Mouse (Mus musculus) cerebellum, adult 11-12 months (tissue): ENCODE measurements around the gene Acp4.
"Not testable (repeated sequence)": the region's sequence is repeated elsewhere in the genome, so short reads cannot be mapped to it uniquely, and the experiment has no call there.

Source experiments
- DNase-seq: peaks from one replicate; pipeline ENCODE4 v3.0.0; 2022

The Acp4 gene

DNA sequence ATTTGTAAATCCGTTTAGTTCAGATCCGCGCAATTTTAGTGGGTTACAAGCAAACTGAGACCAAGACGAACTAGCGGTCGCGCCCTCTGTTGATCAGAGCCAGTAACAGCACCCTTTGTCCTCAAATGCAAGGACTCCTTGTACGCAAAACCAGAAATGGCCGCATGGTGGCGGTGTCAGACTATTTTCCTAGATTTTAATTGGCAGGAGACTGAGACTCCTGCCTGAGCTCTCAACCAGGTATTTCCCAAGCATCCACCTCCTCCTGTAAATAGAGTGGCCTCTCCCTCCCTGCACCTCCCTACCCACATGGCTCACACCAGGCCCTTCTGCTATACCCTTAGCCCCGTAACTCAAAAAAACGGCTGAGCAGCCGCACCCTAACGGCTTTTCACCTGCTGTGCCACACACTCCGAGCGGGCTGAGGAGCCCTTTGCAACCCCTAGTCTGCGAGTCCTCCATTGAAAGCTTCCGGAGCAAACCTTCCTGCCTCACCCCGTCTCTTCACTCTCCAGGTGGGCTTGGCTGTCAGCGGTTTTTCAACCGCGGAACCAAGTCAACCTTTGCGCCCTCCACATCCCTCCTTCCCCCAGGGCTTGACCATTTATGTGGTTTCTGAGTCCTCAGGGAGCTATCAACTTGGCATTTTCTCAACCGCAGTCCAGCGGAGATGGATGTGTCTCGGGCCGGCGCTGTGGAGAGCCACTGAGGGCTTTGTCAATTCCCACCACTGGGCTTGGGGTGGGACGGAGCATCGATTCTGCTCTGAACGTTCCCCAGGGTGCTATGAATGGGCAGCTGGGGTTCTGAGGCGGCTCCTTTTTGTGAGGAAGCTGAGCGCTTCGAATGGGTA, 5.8 kb upstream of the Acp4 start:
- peak; percentile 94 for DNase-seq

DNA sequence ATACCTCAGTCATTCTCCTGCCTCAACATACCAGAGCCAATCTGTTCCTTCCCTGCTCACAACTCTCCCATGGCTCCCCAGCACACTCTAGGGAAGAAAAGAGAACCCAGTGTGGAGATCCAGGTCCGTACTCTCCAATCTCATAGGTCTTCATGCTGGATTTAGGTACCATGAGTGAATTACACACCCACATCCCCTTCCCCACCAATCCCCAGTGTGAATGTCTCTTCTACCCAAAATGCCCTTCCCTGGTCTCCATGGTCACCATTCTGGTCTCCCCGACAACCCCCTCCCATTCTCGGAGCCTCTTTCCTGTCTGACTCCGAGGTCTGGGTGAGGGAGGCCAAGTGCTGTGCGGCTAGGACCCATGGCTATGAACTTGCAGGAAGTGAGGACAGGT, 4.0 kb upstream of the Acp4 start, which contains the start of gene Gm15517:
Gm15517 (plus strand) TSS at position 301 of the 400 bp plus-strand sequence.
- no peak for DNase-seq

GRCm38 (mm10) chr7:44260410-44260809, 3.2 kb upstream of the Acp4 start:
- DNase-seq, result no peak

- DNase-seq, result no peak
Observed at GRCm38 (mm10) chr7:44254930-44255329, 2.2 kb downstream of the Acp4 start.

- no peak for DNase-seq
Observed at GRCm38 (mm10) chr7:44253023-44253616, 4.1 kb downstream of the Acp4 start.

DNA sequence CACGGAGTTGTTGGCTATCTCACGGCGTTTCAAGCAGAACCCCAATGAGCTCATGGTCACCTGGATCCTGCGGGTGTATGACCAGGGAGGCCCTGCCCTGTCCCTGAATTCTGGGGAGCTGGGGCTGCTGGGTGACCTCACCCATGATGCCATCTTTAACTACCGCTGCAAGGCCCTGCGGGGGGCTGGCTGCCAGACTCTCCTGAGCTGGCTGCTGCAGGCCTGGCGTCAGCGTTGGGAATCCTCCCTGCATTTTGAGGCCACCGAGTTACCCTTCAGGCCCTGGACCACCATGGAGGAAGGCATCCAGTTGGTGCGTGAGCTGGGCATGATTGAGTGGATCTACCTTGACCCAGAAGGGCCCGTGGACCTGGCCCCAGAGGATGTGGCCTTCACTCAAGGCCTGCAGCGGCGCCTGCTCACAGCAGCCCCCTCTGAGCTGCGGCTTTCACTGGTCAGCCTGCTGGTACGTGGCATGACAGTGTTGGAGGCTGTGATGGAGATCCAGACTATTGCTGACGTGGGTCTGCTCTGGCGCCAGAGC, 6.4 kb downstream of the Acp4 start:
- not testable (repeated sequence) for DNase-seq

DNA sequence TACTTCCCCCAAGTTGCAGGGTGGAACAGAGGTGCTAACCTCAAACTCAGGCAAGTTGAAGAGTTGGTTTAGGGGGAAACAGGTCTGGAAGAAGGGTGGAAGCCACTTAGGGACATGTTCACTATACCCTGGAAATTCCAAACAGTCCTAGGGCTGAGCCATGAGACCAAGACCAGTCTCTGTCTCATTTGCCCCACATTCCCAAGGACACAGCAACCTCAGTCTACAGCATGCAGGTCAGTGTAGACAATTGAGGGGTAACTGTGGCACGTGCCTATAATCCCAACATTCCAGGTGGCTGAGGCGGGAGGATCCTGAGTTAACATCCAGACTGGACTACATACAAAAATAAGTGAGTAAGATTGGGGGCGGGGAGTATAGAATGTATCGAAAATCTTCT, 7.9 kb downstream of the Acp4 start:
- no peak for DNase-seq

DNA sequence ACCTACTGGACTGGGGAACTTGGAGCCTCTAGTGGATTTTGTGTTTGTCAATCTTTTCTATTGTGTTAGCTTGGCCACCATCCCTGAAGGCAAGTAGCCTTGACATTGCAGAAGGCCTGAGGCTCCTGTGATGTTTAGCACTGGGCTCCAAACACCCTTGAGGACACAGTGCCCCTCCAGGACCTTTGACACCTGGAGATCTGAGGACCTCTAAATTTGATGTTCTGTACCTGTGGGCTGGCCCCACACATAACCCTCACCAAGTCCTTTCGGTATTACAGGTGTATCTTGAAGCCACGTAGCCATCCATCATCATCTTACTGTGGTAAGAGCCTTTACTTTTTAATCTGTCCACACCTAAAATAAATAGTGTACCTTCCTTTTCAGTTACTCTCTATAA, 9.2 kb downstream of the Acp4 start:
- DNase-seq, result no peak

DNA sequence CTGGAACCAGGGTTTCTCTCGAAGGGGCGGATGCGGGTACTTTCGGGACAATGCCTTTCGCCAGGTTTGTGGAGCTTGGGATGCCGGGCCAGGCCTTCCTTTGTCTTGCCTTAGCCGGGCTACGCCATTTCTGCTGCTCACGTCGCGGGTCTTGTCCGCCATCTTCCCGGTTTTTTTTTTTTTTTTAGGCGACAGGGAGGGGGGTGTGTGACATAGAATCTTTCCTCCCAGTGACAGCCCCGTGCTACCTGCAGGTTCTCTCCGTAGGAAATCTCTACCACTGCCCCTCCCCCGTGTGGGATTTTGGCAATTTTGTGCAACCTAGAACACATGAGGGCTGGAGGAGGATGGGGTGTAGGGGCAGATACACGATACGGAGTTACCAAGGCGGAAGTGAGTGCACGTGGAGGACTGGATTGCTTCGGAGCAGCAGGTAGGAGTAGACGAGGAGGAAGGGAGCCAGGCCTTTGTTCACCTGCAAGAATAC, 10.2 kb downstream of the Acp4 start:
- peak; percentile 80 for DNase-seq

- DNase-seq, result peak; percentile 92
Observed at GRCm38 (mm10) chr7:44246055-44246983, 10.9 kb downstream of the Acp4 start, which contains the start of the genes 1700028J19Rik and 2410002F23Rik. 1700028J19Rik (minus strand) TSS chr7:44246695. 2410002F23Rik (plus strand) TSS chr7:44246722.

GRCm38 (mm10) chr7:44244080-44244479, 13.1 kb downstream of the Acp4 start:
- no peak for DNase-seq

GRCm38 (mm10) chr7:44241163-44241562, 16.0 kb downstream of the Acp4 start:
- no peak for DNase-seq

DNA sequence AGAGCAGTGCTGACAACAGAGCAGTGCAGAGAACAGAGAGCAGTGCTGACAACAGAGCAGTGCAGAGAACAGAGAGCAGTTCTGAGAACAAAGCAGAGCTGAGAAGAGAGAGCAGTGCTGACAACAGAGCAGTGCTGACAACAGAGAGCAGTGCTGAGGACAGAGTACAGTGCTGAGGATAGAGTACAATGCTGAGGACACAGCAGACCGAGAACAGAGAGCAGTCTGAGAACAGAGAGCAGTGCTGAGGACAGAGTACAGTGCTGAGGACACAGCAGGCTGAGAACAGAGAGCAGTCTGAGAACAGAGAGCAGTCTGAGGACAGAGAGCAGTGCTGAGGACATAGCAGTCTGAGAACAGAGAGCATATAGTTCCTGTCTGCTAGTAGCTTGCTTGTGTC, 16.5 kb downstream of the Acp4 start:
- no peak for DNase-seq

- no peak for DNase-seq
Observed at GRCm38 (mm10) chr7:44239913-44240312, 17.3 kb downstream of the Acp4 start.

DNA sequence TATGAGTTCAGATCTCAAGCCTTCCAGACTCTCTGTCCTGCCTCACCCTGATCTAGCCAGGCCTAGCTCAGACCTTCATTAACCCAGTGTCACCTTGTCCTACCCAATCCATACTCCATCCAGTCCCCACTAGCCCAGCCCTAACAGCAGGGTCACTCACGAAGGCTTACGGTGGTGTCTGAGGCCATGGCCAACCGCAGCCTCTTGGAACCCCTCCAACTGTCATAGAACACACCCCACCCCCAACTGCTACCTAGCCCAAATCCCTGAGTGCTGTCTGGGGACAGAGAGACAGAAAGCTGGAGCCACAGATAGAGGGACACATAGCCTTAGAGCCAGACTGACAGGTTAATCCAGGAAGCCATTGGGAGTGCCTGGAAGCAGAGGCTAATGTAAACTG, 21.3 kb downstream of the Acp4 start, which contains the start of gene Gm36864:
Gm36864 (plus strand) TSS at position 269 of the 400 bp plus-strand sequence.
- no peak for DNase-seq

GRCm38 (mm10) chr7:44225076-44225475, 32.1 kb downstream of the Acp4 start, which contains the start of gene Klk1:
Klk1 (plus strand) TSS chr7:44225360.
- DNase-seq, result no peak

DNA sequence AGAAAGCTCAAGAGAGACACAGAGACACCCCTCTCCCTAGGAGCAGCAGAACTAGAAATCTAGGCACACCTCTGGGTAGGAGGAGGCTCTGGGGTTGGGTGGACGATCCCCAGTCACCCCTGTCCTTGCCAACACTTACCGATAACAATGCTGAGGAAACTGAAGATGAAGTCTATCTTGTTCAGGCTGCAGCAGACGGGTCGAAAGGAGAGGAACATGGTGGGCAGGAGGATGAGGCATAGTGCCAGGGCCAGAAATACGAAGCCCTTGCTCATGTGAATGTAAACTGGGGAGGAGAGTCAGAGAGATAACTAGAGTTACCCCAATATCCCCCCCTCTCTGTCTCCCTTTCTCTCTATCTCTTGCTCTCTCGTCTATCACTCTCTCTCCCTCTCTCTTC, 34.8 kb downstream of the Acp4 start:
- not testable (repeated sequence) for DNase-seq

- DNase-seq, result not testable (repeated sequence)
Observed at GRCm38 (mm10) chr7:44221601-44222000, 35.6 kb downstream of the Acp4 start.

- no peak for DNase-seq
Observed at GRCm38 (mm10) chr7:44215645-44216044, 41.5 kb downstream of the Acp4 start, which contains the start of gene Klk1b5. Klk1b5 (plus strand) TSS chr7:44215945.

DNA sequence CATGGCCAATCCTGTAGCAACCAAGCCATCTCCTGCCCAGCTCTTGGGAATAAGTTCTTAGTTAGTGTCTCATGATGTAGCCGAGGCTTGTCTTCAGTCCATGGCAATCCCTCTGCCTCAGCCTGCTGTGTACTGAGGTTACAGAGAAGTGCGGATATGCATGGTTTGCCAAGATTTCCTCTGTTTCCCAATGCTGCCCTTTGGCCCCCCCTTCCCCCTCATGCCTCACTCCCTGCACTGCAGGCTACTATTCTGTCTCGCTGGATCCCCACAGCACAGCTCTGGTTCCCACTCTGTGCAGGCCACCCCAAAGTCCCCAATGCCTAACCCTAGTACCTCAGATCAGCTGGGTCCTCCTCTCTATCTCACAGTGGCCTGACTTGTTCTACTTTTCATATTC, 48.9 kb downstream of the Acp4 start:
- DNase-seq, result no peak

DNA sequence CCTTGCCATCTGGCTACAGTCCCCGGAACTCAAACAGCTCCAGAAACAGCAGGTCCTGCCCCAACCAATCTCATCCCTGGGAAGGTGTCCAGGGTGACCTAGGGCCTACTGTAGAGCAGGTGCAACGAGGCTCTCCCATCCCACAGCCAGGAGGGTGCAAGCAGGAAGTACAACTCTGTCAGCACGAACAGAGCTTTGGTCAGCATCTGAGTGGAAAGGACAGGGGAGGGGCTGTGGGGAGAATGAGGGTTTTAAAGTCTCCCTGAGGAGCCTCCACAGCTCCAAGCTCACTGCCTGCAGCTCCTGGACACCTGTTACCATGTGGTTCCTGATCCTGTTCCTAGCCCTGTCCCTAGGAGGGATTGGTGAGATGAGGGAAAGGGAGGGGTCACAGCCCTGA, 50.0 kb downstream of the Acp4 start, which contains the start of gene Klk1b4:
Klk1b4 (plus strand) TSS at position 301 of the 400 bp plus-strand sequence.
- not testable (repeated sequence) for DNase-seq
